Mouse (Mus musculus) ES-E14 (cell line): ENCODE measurements around the gene Sdc1. TPM values are rescaled to one million over a fixed set of nuclear protein-coding genes. Genes with fewer than 3 reads are reported as not detected.

ENCODE experiments used
- DNase-seq: peaks from one replicate; pipeline ENCODE4 v3.0.0-alpha.2; 2013; ENCODE audit warnings: low read depth, low spot score
- H3K27ac ChIP-seq: 2 replicates; pipeline ENCODE4 v1.5.1; 2012; ENCODE audit warnings: low read depth, mild to moderate bottlenecking, low read length, moderate library complexity, mixed read lengths; ENCODE audit not compliant: poor library complexity, insufficient read depth, severe bottlenecking
- H3K36me3 ChIP-seq: 2 replicates; pipeline ENCODE4 v1.6.1; 2012; ENCODE audit warnings: mild to moderate bottlenecking, low read length, moderate library complexity, mixed read lengths; ENCODE audit not compliant: control insufficient read depth, poor library complexity, insufficient read depth, severe bottlenecking
- H3K4me1 ChIP-seq, 2 experiments: fragments of 150-350 bp in 1 of 2; sonication (generic) in 1 of 2; 2 replicates each; pipeline ENCODE4 v1.6.1; 2012; ENCODE audit warnings: low read length in 2 of 2, mild to moderate bottlenecking in 1 of 2, mixed read lengths in 1 of 2; ENCODE audit not compliant: control insufficient read depth in 2 of 2, insufficient read depth in 2 of 2, poor library complexity in 1 of 2
- H3K4me3 ChIP-seq, 2 experiments: fragments of 150-350 bp in 1 of 2; sonication (generic) in 1 of 2; 2 replicates each; pipeline ENCODE4 v1.5.1; 2012; ENCODE audit warnings: low read length in 2 of 2, low read depth in 1 of 2, mild to moderate bottlenecking in 1 of 2, mixed read lengths in 1 of 2; ENCODE audit not compliant: insufficient read depth in 1 of 2, poor library complexity in 1 of 2, severe bottlenecking in 1 of 2
- H3K9ac ChIP-seq: 2 replicates; pipeline ENCODE4 v1.6.1; 2012; ENCODE audit warnings: low read depth, mild to moderate bottlenecking, low read length, mixed read lengths; ENCODE audit not compliant: poor library complexity, insufficient read depth, severe bottlenecking
- H3K9me3 ChIP-seq: fragments of 150-350 bp; sonication (generic); 2 replicates; pipeline ENCODE4 v1.6.1; 2012; ENCODE audit warnings: low read depth, mild to moderate bottlenecking, low read length; ENCODE audit not compliant: control insufficient read depth, insufficient read depth
- CHD2 ChIP-seq: IDR thresholded peaks from 2 replicates; pipeline ENCODE4 v1.6.1; 2014; ENCODE audit warnings: mild to moderate bottlenecking, low read depth, low read length, inconsistent platforms
- HCFC1 ChIP-seq: IDR thresholded peaks from 2 replicates; pipeline ENCODE4 v1.6.1; 2012; ENCODE audit warnings: low read length, inconsistent platforms, borderline replicate concordance; ENCODE audit not compliant: insufficient read depth
- MAFK ChIP-seq: IDR thresholded peaks from 2 replicates; pipeline ENCODE4 v1.6.1; 2014; ENCODE audit warnings: mild to moderate bottlenecking, low read depth, low read length, inconsistent platforms; ENCODE audit not compliant: insufficient read depth
- ZC3H11A ChIP-seq: IDR thresholded peaks from 2 replicates; pipeline ENCODE4 v1.6.1; 2012; ENCODE audit warnings: low read depth, mild to moderate bottlenecking, inconsistent platforms, low read length, borderline replicate concordance
- ZNF384 ChIP-seq: IDR thresholded peaks from 2 replicates; pipeline ENCODE4 v1.6.1; 2012; ENCODE audit warnings: low read depth, low read length, inconsistent platforms
- in situ Hi-C, 2 experiments: fragments of 600-800 bp; cut with MboI; formaldehyde crosslinking; loops; one replicate each; pipeline ENCODE4 v1.15.1; 2025; ENCODE audit warnings: low sequenced_read_pairs in 2 of 2, inconsistent platforms in 1 of 2; ENCODE audit not compliant: unreplicated experiment in 2 of 2
- total RNA-seq: library from RNA; depleted of rRNA; stranded (reverse); fragments of 300-350 nt; gene quantifications from 2 replicates; pipeline ENCODE4 v1.2.3, GENCODE M21; 2012

Gene Sdc1
- total RNA-seq, 1 experiment = 70.7 TPM

DNA sequence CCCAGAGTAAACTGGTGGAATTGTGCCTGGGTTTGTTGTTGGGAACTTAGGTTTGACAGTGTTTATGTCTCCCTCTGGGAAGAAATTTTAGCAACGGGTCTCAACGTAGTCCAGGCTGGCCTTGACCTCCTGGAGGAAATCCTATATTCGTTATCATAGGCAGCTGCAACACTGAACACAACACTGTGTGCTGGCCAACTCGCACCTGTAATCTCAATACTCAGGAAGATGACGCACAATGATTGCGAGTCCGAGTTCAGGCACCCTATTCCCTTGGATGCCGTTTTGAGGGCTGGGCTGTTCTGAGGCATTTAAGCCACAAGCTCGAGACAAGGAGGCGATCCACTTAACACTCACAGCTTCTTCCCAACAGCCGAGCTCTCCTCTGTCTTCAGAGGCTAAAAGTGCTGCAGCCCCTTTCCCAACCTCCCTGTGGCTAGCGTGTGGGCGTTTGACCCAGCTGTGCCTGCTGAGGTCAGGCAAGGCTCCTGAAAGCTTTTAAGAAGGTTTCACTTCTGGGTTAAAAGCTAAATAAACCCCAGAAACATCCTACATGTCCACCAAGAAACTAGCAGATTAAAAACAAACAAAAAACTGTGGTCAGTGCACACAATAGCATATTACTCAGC, 58.0 kb downstream of the Sdc1 start:
- no peak overlapping the region for H3K27ac ChIP-seq
- no peak for DNase-seq
- in situ Hi-C loops = no loop called here

DNA sequence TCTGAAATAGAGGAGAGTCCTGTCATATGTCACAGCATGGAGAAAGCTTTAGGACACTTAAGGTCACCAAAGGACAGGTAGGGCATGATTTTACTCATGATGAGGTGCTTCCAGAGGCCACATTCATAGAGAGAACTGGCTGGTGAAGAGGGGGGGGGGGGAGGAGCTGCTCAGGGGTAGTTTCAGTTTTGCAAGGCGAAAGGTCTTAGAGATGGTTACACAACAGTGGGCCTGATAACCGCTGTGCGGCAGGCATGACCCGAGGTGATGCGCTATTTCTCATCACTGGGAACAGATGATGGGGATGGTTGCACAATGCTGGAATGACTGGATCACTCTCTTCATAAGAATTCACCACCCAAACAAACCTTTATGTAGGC, 58.5 kb downstream of the Sdc1 start:
- Histone ChIP-seq H3K36me3 (no peaks in the 10 kb centered on the region), H3K4me1 (no peaks in the 10 kb centered on the region), H3K4me3 (no peak overlapping the region), H3K9me3 (no peaks in the 10 kb centered on the region), H3K27ac (no peak overlapping the region), H3K9ac (no peak overlapping the region)
- in situ Hi-C loops = no loop called here
- TF ChIP-seq CHD2 (no peak), MAFK (no peak), ZC3H11A (no peak), HCFC1 (no peak), ZNF384 (no peak)
- no peak for DNase-seq

More for the DNA sequence above, 58.0 kb downstream of the Sdc1 start:
- Histone ChIP-seq H3K9ac (no peak overlapping the region), H3K4me3 (no peak overlapping the region), H3K9me3 (no peaks in the 10 kb centered on the region), H3K4me1 (no peaks in the 10 kb centered on the region), H3K36me3 (no peaks in the 10 kb centered on the region)
- no peak for TF ChIP-seq HCFC1
- TF ChIP-seq ZNF384 = no peak
- TF ChIP-seq ZC3H11A = no peak
- TF ChIP-seq CHD2 = no peak
- TF ChIP-seq MAFK = no peak

DNA sequence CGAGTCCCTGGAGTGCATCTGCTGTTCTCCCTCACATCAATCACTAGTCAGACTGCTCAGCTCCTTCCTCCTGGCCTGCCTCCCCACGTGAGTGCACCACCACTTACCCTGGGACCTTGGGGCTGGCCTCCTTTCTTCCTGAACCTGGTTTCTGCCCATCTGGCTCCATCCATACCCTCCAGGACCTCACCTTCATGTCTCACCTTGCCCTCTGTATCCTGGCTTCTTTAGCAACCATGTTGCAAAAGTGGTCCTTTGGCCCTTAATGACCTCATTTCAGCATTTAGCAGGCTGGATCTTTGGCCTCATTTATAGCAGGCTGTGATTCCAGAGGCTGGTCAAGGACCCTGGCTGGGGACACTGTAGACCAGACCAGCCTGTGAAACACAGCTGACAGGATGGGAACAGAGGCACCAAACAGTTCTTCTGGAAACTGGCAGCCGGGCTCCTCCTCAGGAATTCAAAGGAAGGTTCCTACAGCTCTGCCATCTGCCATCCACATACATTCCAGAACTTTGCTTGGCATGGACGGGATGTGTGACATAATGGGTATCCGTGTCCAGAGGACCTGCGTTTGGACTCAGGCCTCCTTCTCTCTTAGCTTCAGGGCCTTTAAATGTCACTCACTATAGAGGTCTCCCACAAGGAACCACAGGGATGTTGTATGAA, 60.0 kb downstream of the Sdc1 start:
- TF ChIP-seq ZNF384 (no peak), CHD2 (no peak), ZC3H11A (no peak), HCFC1 (no peak), MAFK (no peak)
- H3K9me3 ChIP-seq = no peaks in the 10 kb centered on the region
- in situ Hi-C loops = no loop called here
- H3K36me3 ChIP-seq = no peaks in the 10 kb centered on the region
- no peak overlapping the region for H3K4me3 ChIP-seq
- H3K4me1 ChIP-seq = no peaks in the 10 kb centered on the region
- no peak overlapping the region for H3K27ac ChIP-seq
- no peak overlapping the region for H3K9ac ChIP-seq
- no peak for DNase-seq

DNA sequence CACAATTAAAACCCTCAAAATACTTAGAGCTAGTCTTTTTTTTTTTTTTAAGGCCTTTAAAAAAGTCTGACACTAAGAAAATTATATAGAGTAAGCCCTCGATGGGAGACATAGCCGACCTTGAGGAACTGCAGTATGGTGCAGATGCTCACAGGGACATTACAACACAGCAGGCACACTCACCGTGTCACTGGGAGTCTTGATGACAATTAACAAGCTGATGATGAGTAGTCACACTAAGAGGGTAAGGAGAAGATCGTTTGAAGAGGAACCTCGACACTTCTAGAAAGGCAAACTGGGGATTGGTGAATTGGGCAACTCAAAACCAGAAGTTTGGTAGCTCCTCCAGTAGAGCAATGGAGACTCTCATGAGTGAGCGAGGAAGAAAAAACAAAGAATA, 60.6 kb downstream of the Sdc1 start:
- no peak for DNase-seq
- Histone ChIP-seq H3K4me3 (no peak overlapping the region), H3K27ac (no peak overlapping the region), H3K36me3 (no peaks in the 10 kb centered on the region), H3K4me1 (no peaks in the 10 kb centered on the region), H3K9ac (no peak overlapping the region), H3K9me3 (no peaks in the 10 kb centered on the region)
- in situ Hi-C loops = no loop called here
- TF ChIP-seq ZC3H11A (no peak), ZNF384 (no peak), MAFK (no peak), HCFC1 (no peak), CHD2 (no peak)
